In genomic region chr3:53657744-53658534, GRCm38 (mm10) we compare ENCODE assay signal across 8 mouse cellular contexts. TPM values are rescaled to one million over a fixed set of nuclear protein-coding genes. Genes with fewer than 3 reads are reported as not detected.
DNase-seq lines count a peak whose midpoint lies in the region; ATAC-seq and TF ChIP-seq lines count a peak whose summit lies in the region.

No protein-coding gene starts in this region.

- H3K27me3 ChIP-seq in ES-Bruce4 (ENCODE audit: control insufficient read depth, insufficient read depth, low read length, poor library complexity, severe bottlenecking) = no peaks in the 10 kb centered on the region; the same call in 1 of the 2 replicates
- peaks cover 11% of the 10 kb centered on the region; the same call in 1 of the 2 replicates for H3K27me3 ChIP-seq in forebrain, embryonic 14.5 days (replicated peaks; ENCODE audit: control insufficient read depth, insufficient read depth, low read length)
- no peaks in the 10 kb centered on the region; the same call in 1 of the 2 replicates for H3K27me3 ChIP-seq in lung, postnatal 0 days (replicated peaks; ENCODE audit: insufficient read depth, low read length)
- no peaks in the 10 kb centered on the region for H3K27me3 ChIP-seq in stomach, embryonic 16.5 days (ENCODE audit: control insufficient read depth, insufficient read depth, low read length)

- H3K4me1 ChIP-seq in ES-Bruce4 (ENCODE audit: control insufficient read depth, insufficient read depth, low read length) = peaks cover 1% of the 10 kb centered on the region
- H3K4me1 ChIP-seq in forebrain, embryonic 14.5 days (ENCODE audit: control insufficient read depth, insufficient read depth, low read length) = peaks cover 12% of the 10 kb centered on the region
- H3K4me1 ChIP-seq in lung, postnatal 0 days (ENCODE audit: insufficient read depth, low read depth, low read length) = peaks cover 8% of the 10 kb centered on the region
- H3K4me1 ChIP-seq in stomach, embryonic 16.5 days (ENCODE audit: control insufficient read depth, insufficient read depth, low read length) = no peaks in the 10 kb centered on the region; the same call in 1 of the 2 replicates

- peak overlapping the region; percentile 100 for H3K4me2 ChIP-seq in forebrain, embryonic 14.5 days (ENCODE audit: low read length)
- H3K4me2 ChIP-seq in lung, postnatal 0 days (replicated peaks; ENCODE audit: low read depth, low read length) = peak overlapping the region; percentile 89
- peak overlapping the region; percentile 72 for H3K4me2 ChIP-seq in stomach, embryonic 16.5 days (ENCODE audit: low read depth, low read length)

- 0 out of 2 replicates have a peak, but pooled peaks cover 3% of the 10 kb centered on the region for H3K9me3 ChIP-seq in ES-Bruce4 (replicated peaks; ENCODE audit: control insufficient read depth, insufficient read depth, low read length, poor library complexity, severe bottlenecking)
- peaks cover 5% of the 10 kb centered on the region; the same call in 1 of the 2 replicates for H3K9me3 ChIP-seq in forebrain, embryonic 14.5 days (replicated peaks; ENCODE audit: control insufficient read depth, low read length)
- H3K9me3 ChIP-seq in lung, postnatal 0 days (ENCODE audit: low read length) = no peaks in the 10 kb centered on the region
- H3K9me3 ChIP-seq in stomach, embryonic 16.5 days (replicated peaks; ENCODE audit: control insufficient read depth, low read length) = peaks cover 26% of the 10 kb centered on the region

- peak; percentile 49 for TF ChIP-seq CTCF in ES-Bruce4 (IDR thresholded peaks at IDR 0.05; ENCODE audit: low read depth, low read length)
- TF ChIP-seq CTCF in lung, postnatal 0 days (IDR thresholded peaks at IDR 0.05) = peak; percentile 73

- peak overlapping the region; percentile 26 for H3K9ac ChIP-seq in ES-Bruce4 (ENCODE audit: low read depth, poor library complexity, severe bottlenecking)
- peak overlapping the region; percentile 17; the same call in 1 of the 2 replicates for H3K9ac ChIP-seq in forebrain, embryonic 14.5 days (ENCODE audit: low read length)
- no peak overlapping the region for H3K9ac ChIP-seq in lung, postnatal 0 days (replicated peaks; ENCODE audit: low read depth)
- H3K9ac ChIP-seq in stomach, embryonic 16.5 days (ENCODE audit: low read length) = peak overlapping the region; percentile 65

- TF ChIP-seq EP300 in ES-Bruce4 (IDR thresholded peaks at IDR 0.05; ENCODE audit: insufficient read depth, low read depth, low read length) = no peak
- no peak for TF ChIP-seq EP300 in lung, postnatal 0 days (IDR thresholded peaks at IDR 0.05)

- WGBS in forebrain, embryonic 14.5 days = under 1% methylated on average over 21 of the region's 21 CpGs
- WGBS in lung, postnatal 0 days = 1% methylated on average over 21 of the region's 21 CpGs
- 2% methylated on average over 21 of the region's 21 CpGs for WGBS in stomach, embryonic 16.5 days

- no peak overlapping the region for H3K27ac ChIP-seq in ES-Bruce4 (ENCODE audit: insufficient read depth, low read length)
- H3K27ac ChIP-seq in forebrain, embryonic 14.5 days (ENCODE audit: low read depth, low read length) = no peak overlapping the region
- no peak overlapping the region for H3K27ac ChIP-seq in lung, postnatal 0 days (ENCODE audit: low read length)
- H3K27ac ChIP-seq in stomach, embryonic 16.5 days (ENCODE audit: low read length) = no peak overlapping the region; the same call in 1 of the 2 replicates

- no peak for ATAC-seq in cerebellum, adult (ENCODE audit: insufficient number of reproducible peaks, low FRiP score, low TSS enrichment)
- ATAC-seq in forebrain, embryonic 14.5 days = no peak
- no peak for ATAC-seq in lung, postnatal 0 days
- ATAC-seq in stomach, embryonic 16.5 days (ENCODE audit: insufficient read depth, low FRiP score) = no peak

- H3K4me3 ChIP-seq in ES-Bruce4 (ENCODE audit: low read depth, low read length) = peak overlapping the region; percentile 77
- peak overlapping the region; percentile 52 for H3K4me3 ChIP-seq in forebrain, embryonic 14.5 days (ENCODE audit: low read depth, low read length)
- peak overlapping the region; percentile 46 for H3K4me3 ChIP-seq in lung, postnatal 0 days (ENCODE audit: low read depth, low read length)
- H3K4me3 ChIP-seq in stomach, embryonic 16.5 days (replicated peaks; ENCODE audit: low read length) = peak overlapping the region; percentile 59

- no peak for TF ChIP-seq POLR2A in ES-Bruce4 (IDR thresholded peaks at IDR 0.05; ENCODE audit: insufficient read depth, low read length)

- no peaks in the 10 kb centered on the region for H3K36me3 ChIP-seq in ES-Bruce4 (ENCODE audit: control insufficient read depth, insufficient read depth, low read length, poor library complexity, severe bottlenecking)
- H3K36me3 ChIP-seq in forebrain, embryonic 14.5 days (ENCODE audit: control insufficient read depth, insufficient read depth, low read length) = no peaks in the 10 kb centered on the region
- H3K36me3 ChIP-seq in lung, postnatal 0 days (ENCODE audit: insufficient read depth, low read length) = no peaks in the 10 kb centered on the region
- H3K36me3 ChIP-seq in stomach, embryonic 16.5 days (ENCODE audit: control insufficient read depth, insufficient read depth, low read length) = peaks cover 26% of the 10 kb centered on the region

- peak; percentile 57 to 65 for DNase-seq in cerebellum, postnatal 14 days
- DNase-seq in forebrain, embryonic 14.5 days (ENCODE audit: low spot score) = peak; percentile 46
- DNase-seq in kidney, adult 9 months = peak; percentile 46
- DNase-seq in lung, postnatal 0 days (ENCODE audit: low spot score) = peak; percentile 61
- DNase-seq in B cell, adult 2 months = no peak

RNA-seq across cellular contexts. Expression of gene Frem2, which starts 0.8 kb away (rescaled TPM):
- polyA plus RNA-seq in ES-Bruce4 (2011; ENCODE audit: insufficient read depth, insufficient read length, low read depth, missing spikeins) = 29.2 and 30.3 TPM in 2 replicates
- 1.0 and 1.3 TPM in 2 replicates for polyA plus RNA-seq in forebrain, embryonic 14.5 days (2014; fragmentation: Nextera tagmentation; extraction: Ambion mirVana)
- polyA plus RNA-seq in lung, postnatal 0 days (2015; fragmentation: Nextera tagmentation; extraction: Ambion mirVana) = 1.6 and 1.8 TPM in 2 replicates
- polyA plus RNA-seq in stomach, embryonic 16.5 days (2015; fragmentation: Nextera tagmentation; extraction: Ambion mirVana) = 16.4 TPM in 2 replicates

Comparison
In these comparisons a context has a peak if more than half of its experiments do, and no peak if none do; other contexts are left out.
1. DNase-seq: peak in cerebellum, postnatal 14 days (2 of 2), forebrain, embryonic 14.5 days (single experiment), kidney, adult 9 months (single experiment) and lung, postnatal 0 days (single experiment); none in B cell, adult 2 months (0 of 2).
2. Peak in every context shown above with its lines, with median percentiles within 50 percentile points of each other: H3K4me3 ChIP-seq and H3K4me2 ChIP-seq.